Mouse (Mus musculus) liver, postnatal 0 days (tissue): ENCODE data around the gene Omp.

Experiments
- CTCF ChIP-seq: sonication (generic); IDR thresholded peaks from 2 replicates; pipeline ENCODE4 v1.5.1; 2016; ENCODE audit warnings: antibody characterized with exemption, low read depth
- EP300 ChIP-seq: IDR thresholded peaks from 2 replicates; pipeline ENCODE4 v1.6.1; 2016; ENCODE audit warnings: antibody characterized with exemption, low read depth, mild to moderate bottlenecking

DNA sequence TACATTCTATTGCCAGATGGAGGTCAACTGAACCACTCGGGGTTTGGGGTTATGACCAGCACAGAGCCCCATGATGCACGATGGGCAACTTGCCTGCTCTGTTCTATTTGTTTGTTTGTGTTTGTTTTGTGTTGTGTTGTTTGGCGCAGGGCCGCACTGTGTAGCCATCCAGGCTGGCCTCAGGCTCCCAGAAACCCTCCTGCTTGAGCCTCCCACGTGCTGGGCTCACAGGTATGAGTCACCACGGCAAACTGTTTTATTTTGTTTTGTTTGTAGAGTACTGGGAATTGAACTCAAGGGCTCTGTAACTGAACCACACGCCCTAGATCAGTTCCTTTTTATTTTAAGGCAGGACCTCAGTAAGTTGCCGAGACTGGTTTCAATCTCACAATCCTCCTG lies 1.1 kb upstream of the Omp start:
- TF ChIP-seq CTCF (no peak), EP300 (no peak)
